Mouse (Mus musculus) midbrain, postnatal 0 days (tissue): ENCODE results near the gene Hectd3. TPM values are rescaled to one million over a fixed set of nuclear protein-coding genes. Genes with fewer than 3 reads are reported as not detected.

Source experiments
- ATAC-seq: fragments of 200-750 bp; cut with Nextera tagmentation; 2 replicates; pipeline ENCODE4 v1.8.0; 2017; ENCODE audit warnings: moderate number of reproducible peaks, mild to moderate bottlenecking, moderate TSS enrichment, moderate library complexity; ENCODE audit not compliant: low FRiP score
- DNase-seq: peaks from one replicate; pipeline ENCODE4 v3.0.0-alpha.2; 2015; ENCODE audit warnings: low spot score
- H3K27ac ChIP-seq: fragments of 300-500 bp; sonication (generic); 2 replicates; pipeline ENCODE4 v1.5.1; 2014; ENCODE audit warnings: low read depth, mild to moderate bottlenecking, low read length, mixed read lengths
- H3K27me3 ChIP-seq: fragments of 300-500 bp; sonication (generic); 2 replicates; pipeline ENCODE4 v1.6.1; 2014; ENCODE audit warnings: low read length, control low read depth, mixed read lengths; ENCODE audit not compliant: insufficient read depth
- H3K36me3 ChIP-seq: fragments of 300-500 bp; sonication (generic); 2 replicates; pipeline ENCODE4 v1.6.1; 2014; ENCODE audit warnings: low read length, control low read depth, mixed read lengths; ENCODE audit not compliant: insufficient read depth
- H3K4me1 ChIP-seq: fragments of 300-500 bp; sonication (generic); 2 replicates; pipeline ENCODE4 v1.6.1; 2014; ENCODE audit warnings: mild to moderate bottlenecking, control low read depth, antibody characterized with exemption, low read length, mixed read lengths; ENCODE audit not compliant: insufficient read depth
- H3K4me2 ChIP-seq: fragments of 300-500 bp; sonication (generic); 2 replicates; pipeline ENCODE4 v1.6.1; 2014; ENCODE audit warnings: low read depth, mild to moderate bottlenecking, low read length, mixed read lengths; ENCODE audit not compliant: poor library complexity, severe bottlenecking
- H3K4me3 ChIP-seq: fragments of 300-500 bp; sonication (generic); 2 replicates; pipeline ENCODE4 v1.5.1; 2014; ENCODE audit warnings: low read depth, mild to moderate bottlenecking, low read length, moderate library complexity
- H3K9ac ChIP-seq: fragments of 300-500 bp; sonication (generic); replicated peaks from 2 replicates; pipeline ENCODE4 v1.6.1; 2014; ENCODE audit warnings: mild to moderate bottlenecking, low read length, moderate library complexity, mixed read lengths; ENCODE audit not compliant: poor library complexity, severe bottlenecking
- H3K9me3 ChIP-seq: fragments of 300-500 bp; sonication (generic); 2 replicates; pipeline ENCODE4 v1.6.1; 2016; ENCODE audit warnings: low read length, control low read depth
- CTCF ChIP-seq: IDR thresholded peaks from 2 replicates; pipeline ENCODE4 v1.5.1; 2016; ENCODE audit warnings: antibody characterized with exemption, mild to moderate bottlenecking
- WGBS: fragments of 180-500 bp; shearing (Covaris S2); extraction: QIAGEN DNeasy Blood & Tissue Kit; methylation state at CpG from one replicate; pipeline ENCODE4 v1.1.7; 2014; 5-methylcytosine and 5-hydroxymethylcytosine counted together
- polyA plus RNA-seq: library from polyadenylated mRNA; unstranded; fragments of >200 nt; fragmentation: Nextera tagmentation; extraction: Ambion mirVana; gene quantifications from 2 replicates; pipeline ENCODE4 v1.2.1, GENCODE M21; 2015
- total RNA-seq: library from RNA; depleted of rRNA; stranded (reverse); fragments of >200 nt; gene quantifications from 2 replicates; pipeline ENCODE4 v1.2.3, GENCODE M21; 2014; rRNA removed

The Hectd3 gene
- 45.5 and 46.5 TPM in 2 replicates for total RNA-seq
- 20.2 and 22.6 TPM in 2 replicates for polyA plus RNA-seq

GRCm38 (mm10) chr4:116995131-116995797 is at the start of gene Hectd3:
Hectd3 (plus strand) TSS chr4:116995317.
- ATAC-seq, result peak; percentile 43; the same call in 1 of the 2 replicates
- Histone ChIP-seq H3K27ac (peak within 1 kb of the TSS; percentile 78), H3K4me1 (peaks cover 11% of the 10 kb centered on the region; the same call in 1 of the 2 replicates), H3K36me3 (peaks cover 19% of the 10 kb centered on the region), H3K4me3 (peak within 1 kb of the TSS; percentile 98), H3K4me2 (peak within 1 kb of the TSS; percentile 90), H3K9me3 (no peaks in the 10 kb centered on the region), H3K27me3 (no peaks in the 10 kb centered on the region), H3K9ac (peak within 1 kb of the TSS; percentile 76)
- WGBS, result 1% methylated on average over 57 of the region's 58 CpGs
- peak; percentile 72 for DNase-seq
- TF ChIP-seq CTCF, result no peak

GRCm38 (mm10) chr4:116951642-116952041 is 43.5 kb upstream of the Hectd3 start:
- Histone ChIP-seq H3K36me3 (no peaks in the 10 kb centered on the region), H3K27me3 (no peaks in the 10 kb centered on the region), H3K4me1 (no peaks in the 10 kb centered on the region), H3K4me3 (no peak overlapping the region), H3K9me3 (no peaks in the 10 kb centered on the region), H3K27ac (no peak overlapping the region), H3K9ac (no peak overlapping the region), H3K4me2 (no peak overlapping the region)
- no peak for ATAC-seq
- 59% methylated on average over 1 of the region's 1 CpGs for WGBS
- peak; percentile 59 for TF ChIP-seq CTCF
- no peak for DNase-seq

DNA sequence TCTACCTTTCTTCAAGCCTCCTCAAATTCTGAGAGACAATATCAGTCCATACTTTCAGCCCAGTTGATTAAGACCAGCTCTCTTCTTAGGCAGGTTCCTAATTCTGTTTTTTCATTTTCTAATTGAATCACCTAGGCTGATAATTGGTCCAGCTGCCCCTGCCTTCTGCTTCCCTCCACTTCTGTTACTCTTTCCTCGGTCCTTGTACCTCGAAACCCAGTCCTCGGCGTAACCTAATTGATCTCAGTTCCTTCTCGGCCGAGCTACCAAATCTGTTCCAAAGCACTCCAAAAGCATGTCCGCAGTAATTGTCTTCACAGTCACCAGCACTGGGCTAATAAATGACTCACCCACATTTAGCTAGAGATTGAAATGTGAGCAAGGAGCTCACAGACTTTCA is 40.2 kb upstream of the Hectd3 start:
- TF ChIP-seq CTCF, result no peak
- H3K4me2 ChIP-seq, result no peak overlapping the region
- H3K4me3 ChIP-seq, result no peak overlapping the region
- H3K36me3 ChIP-seq, result no peaks in the 10 kb centered on the region
- H3K4me1 ChIP-seq, result no peaks in the 10 kb centered on the region
- WGBS, result 96% methylated on average over 7 of the region's 7 CpGs
- ATAC-seq (no peak), DNase-seq (no peak)
- H3K27ac ChIP-seq, result no peak overlapping the region
- no peaks in the 10 kb centered on the region for H3K27me3 ChIP-seq
- H3K9me3 ChIP-seq, result no peaks in the 10 kb centered on the region
- H3K9ac ChIP-seq, result no peak overlapping the region

DNA sequence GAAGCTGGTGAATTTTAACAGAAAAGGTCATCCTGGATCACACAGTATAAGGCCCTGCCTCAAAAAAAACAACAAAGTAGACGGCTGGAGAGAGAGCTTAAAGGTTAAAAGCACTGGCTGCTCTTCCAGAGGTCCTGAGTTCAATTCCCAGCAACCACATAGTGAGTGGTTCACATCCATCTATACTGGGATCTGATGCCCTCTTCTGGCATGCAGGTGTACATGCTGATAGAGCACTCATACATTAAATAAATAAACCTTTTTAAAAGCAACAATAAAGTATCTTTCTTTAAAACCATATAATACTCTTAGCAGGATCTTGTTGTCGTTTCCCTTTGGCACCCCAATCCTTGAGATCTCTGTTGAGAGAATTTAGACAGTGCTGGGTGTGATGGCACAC is 18.6 kb upstream of the Hectd3 start:
- H3K27ac ChIP-seq, result no peak overlapping the region
- peaks cover 16% of the 10 kb centered on the region for H3K36me3 ChIP-seq
- 69% methylated on average over 2 of the region's 2 CpGs for WGBS
- H3K9me3 ChIP-seq, result no peaks in the 10 kb centered on the region
- no peak overlapping the region for H3K4me3 ChIP-seq
- H3K4me2 ChIP-seq, result no peak overlapping the region
- H3K4me1 ChIP-seq, result no peaks in the 10 kb centered on the region
- H3K27me3 ChIP-seq, result no peaks in the 10 kb centered on the region
- H3K9ac ChIP-seq, result no peak overlapping the region
- no peak for ATAC-seq
- no peak for DNase-seq
- peak; percentile 46 for TF ChIP-seq CTCF

DNA sequence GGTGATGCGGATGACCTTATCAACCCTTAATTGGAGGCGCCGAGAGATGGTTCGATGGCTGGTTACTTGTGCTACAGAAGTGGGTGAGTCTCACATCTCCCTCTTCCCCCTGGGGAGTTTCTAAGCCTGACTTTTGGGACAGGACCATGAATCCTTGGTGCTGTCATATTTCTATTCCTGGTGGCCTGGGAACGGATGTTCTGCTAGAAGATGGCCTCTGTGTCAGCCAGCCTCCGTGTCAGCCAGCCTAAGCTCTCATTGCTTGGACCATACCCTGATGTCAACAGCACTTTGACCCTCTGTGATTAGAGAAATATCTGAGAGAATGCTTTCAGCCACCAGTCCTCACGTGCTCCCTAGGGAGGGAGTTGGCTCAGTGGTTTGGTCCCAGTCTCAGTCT is 9.4 kb upstream of the Hectd3 start:
- Histone ChIP-seq H3K4me1 (no peaks in the 10 kb centered on the region), H3K9ac (no peak overlapping the region), H3K27me3 (no peaks in the 10 kb centered on the region), H3K4me2 (no peak overlapping the region), H3K9me3 (no peaks in the 10 kb centered on the region), H3K36me3 (peaks cover 21% of the 10 kb centered on the region; the same call in 1 of the 2 replicates), H3K4me3 (no peak overlapping the region), H3K27ac (no peak overlapping the region)
- no peak for DNase-seq
- WGBS, result 91% methylated on average over 7 of the region's 7 CpGs
- TF ChIP-seq CTCF, result no peak
- no peak for ATAC-seq

- WGBS, result 62% methylated on average over 17 of the region's 17 CpGs
- TF ChIP-seq CTCF, result peak; percentile 84
Observed at GRCm38 (mm10) chr4:116986400-116987121, 8.6 kb upstream of the Hectd3 start.

More at GRCm38 (mm10) chr4:116986400-116987121, 8.6 kb upstream of the Hectd3 start:
- DNase-seq (peak; percentile 89), ATAC-seq (peak; percentile 79)
- Histone ChIP-seq H3K36me3 (peaks cover 21% of the 10 kb centered on the region; the same call in 1 of the 2 replicates), H3K9me3 (no peaks in the 10 kb centered on the region), H3K27ac (no peak overlapping the region), H3K4me1 (no peaks in the 10 kb centered on the region), H3K9ac (no peak overlapping the region), H3K27me3 (no peaks in the 10 kb centered on the region), H3K4me2 (no peak overlapping the region), H3K4me3 (no peak overlapping the region)
